Mouse (Mus musculus): ENCODE data around the gene Cacna1g.

DNA sequence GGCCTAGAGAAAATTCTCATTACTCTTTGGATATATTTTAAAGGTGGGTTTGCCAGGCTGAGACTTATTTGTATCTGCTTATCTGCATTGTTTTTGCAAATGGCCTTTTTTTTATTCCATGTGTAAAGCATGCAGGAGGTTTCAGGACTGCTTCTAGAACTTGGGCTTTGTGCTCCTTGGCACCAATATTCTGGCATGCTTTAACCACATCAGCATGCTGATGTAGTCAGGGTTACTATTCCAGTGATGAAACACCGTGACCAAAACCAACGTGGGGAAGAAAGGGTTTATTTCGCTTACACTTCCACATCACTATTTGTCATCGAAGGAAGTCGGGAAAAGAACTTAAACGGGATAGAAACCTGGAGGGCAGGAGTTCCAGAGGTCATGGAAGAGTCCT is 73.0 kb downstream of the Cacna1g start:
- TF ChIP-seq POLR2AphosphoS2 (IDR thresholded peaks at IDR 0.05; ENCODE audit: low read depth, low read length) (no peak), TBP (conservative IDR thresholded peaks at IDR 0.05; ENCODE audit: low read depth, low read length) (no peak), CTCF (conservative IDR thresholded peaks at IDR 0.05 in 1 of 2, IDR thresholded peaks at IDR 0.05 in 1 of 2; ENCODE audit: low read depth in 2 of 2, low read length in 2 of 2) (no peak), POLR2A (IDR thresholded peaks at IDR 0.05; ENCODE audit: low read depth, low read length) (no peak), USF2 (conservative IDR thresholded peaks at IDR 0.05; ENCODE audit: low read depth, low read length) (no peak), MAX (IDR thresholded peaks at IDR 0.05; ENCODE audit: low read length) (no peak), MEF2A (IDR thresholded peaks at IDR 0.05; ENCODE audit: borderline replicate concordance, low read depth, low read length) (no peak), HCFC1 (IDR thresholded peaks at IDR 0.05; ENCODE audit: low read depth, low read length) (no peak), MXI1 (IDR thresholded peaks at IDR 0.05; ENCODE audit: low read depth, low read length) (no peak), PAX5 (IDR thresholded peaks at IDR 0.05; ENCODE audit: low read length) (no peak)
